Mouse (Mus musculus): ENCODE data around the gene Defb13.
"Not testable (repeated sequence)": the region's sequence is repeated elsewhere in the genome, so short reads cannot be mapped to it uniquely, and the experiment has no call there.

The Defb13 gene

GRCm38 (mm10) chr8:21946462-21946861, at the start of gene Defb13:
Defb13 (plus strand) TSS chr8:21946762.
- no peak for DNase-seq

- DNase-seq = not testable (repeated sequence)
Measured at GRCm38 (mm10) chr8:21906290-21906689, 40.3 kb upstream of the Defb13 start, which contains the start of gene Defb11. Defb11 (minus strand) TSS chr8:21906412.

- no peak for DNase-seq
Measured at GRCm38 (mm10) chr8:21911931-21912330, 34.6 kb upstream of the Defb13 start.

GRCm38 (mm10) chr8:21912554-21912953, 34.0 kb upstream of the Defb13 start:
- no peak for DNase-seq

GRCm38 (mm10) chr8:21915625-21916024, 30.9 kb upstream of the Defb13 start:
- no peak for DNase-seq

- DNase-seq = not testable (repeated sequence)
Measured at GRCm38 (mm10) chr8:21930754-21931153, 15.8 kb upstream of the Defb13 start.

GRCm38 (mm10) chr8:21932610-21933009, 14.0 kb upstream of the Defb13 start, which contains the start of gene Defb15:
Defb15 (minus strand) TSS chr8:21932710.
- DNase-seq = no peak

GRCm38 (mm10) chr8:21938052-21938451, 8.5 kb upstream of the Defb13 start, which contains the start of gene Defb35:
Defb35 (plus strand) TSS chr8:21938352.
- not testable (repeated sequence) for DNase-seq

- no peak for DNase-seq
Measured at GRCm38 (mm10) chr8:21947311-21948017, 902 bp downstream of the Defb13 start.

GRCm38 (mm10) chr8:21955321-21955720, 8.8 kb downstream of the Defb13 start:
- no peak for DNase-seq

GRCm38 (mm10) chr8:21956336-21956735, 9.8 kb downstream of the Defb13 start:
- DNase-seq = no peak

- DNase-seq = no peak
Measured at GRCm38 (mm10) chr8:21958414-21958813, 11.9 kb downstream of the Defb13 start, which contains the start of gene Fam90a1a. Fam90a1a (plus strand) TSS chr8:21958714.

GRCm38 (mm10) chr8:21966646-21967045, 20.1 kb downstream of the Defb13 start:
- DNase-seq = no peak

- DNase-seq = no peak
Measured at GRCm38 (mm10) chr8:21969475-21969874, 22.9 kb downstream of the Defb13 start, which contains the start of gene Ccdc70. Ccdc70 (plus strand) TSS chr8:21969775.

GRCm38 (mm10) chr8:21978193-21978592, 31.6 kb downstream of the Defb13 start:
- DNase-seq = no peak

GRCm38 (mm10) chr8:21981664-21982337, 35.2 kb downstream of the Defb13 start:
- no peak for DNase-seq

GRCm38 (mm10) chr8:21992184-21992583, 45.6 kb downstream of the Defb13 start:
- DNase-seq = no peak

GRCm38 (mm10) chr8:21995181-21995580, 48.6 kb downstream of the Defb13 start:
- no peak for DNase-seq

All from thymus, adult 18-20 months (tissue).